Mouse (Mus musculus): ENCODE measurements around the gene Tbx4.

Gene Tbx4

DNA sequence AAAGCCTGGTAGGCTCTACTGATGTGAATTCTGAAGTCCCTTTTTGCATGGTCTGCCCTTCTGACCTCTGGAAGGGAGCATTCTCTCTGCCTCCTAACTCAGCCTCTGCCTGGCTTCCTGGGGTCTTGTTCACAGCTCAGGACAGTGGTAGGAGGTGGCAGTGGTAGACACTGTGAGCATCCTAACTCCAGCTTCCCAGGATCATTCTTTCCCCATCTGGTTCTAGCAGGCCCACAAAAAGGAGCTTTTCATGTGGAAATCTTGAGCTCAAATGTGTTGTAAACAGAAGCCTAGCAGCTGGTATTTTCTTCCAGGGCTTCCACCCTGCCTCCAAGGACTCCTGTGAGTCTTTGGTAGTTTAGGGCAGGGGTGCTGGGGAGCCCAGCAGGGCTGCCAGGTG lies 14.1 kb downstream of the Tbx4 start:
- no peak for DNase-seq (ENCODE audit: low spot score)

DNA sequence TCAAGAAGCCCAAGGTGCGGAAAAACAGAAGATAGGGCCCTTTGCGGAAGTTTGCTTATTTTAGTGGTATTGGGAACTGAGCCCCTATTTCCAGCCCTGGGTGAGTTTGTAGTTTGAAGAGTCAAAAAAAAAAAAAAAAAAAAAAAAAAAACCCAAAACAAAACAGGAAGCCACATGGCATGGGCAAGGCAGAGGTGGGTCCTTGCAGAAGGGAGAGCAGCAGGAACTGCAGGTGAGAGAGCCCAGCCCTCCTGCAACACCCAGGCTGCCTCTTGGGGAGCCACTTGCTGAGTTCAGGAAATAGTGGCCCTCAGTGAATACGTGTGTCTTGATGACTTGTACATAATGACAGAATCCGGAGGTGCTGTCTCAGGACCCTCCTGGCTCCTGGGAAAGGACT lies 23.3 kb downstream of the Tbx4 start:
- DNase-seq (ENCODE audit: low spot score), result no peak

DNA sequence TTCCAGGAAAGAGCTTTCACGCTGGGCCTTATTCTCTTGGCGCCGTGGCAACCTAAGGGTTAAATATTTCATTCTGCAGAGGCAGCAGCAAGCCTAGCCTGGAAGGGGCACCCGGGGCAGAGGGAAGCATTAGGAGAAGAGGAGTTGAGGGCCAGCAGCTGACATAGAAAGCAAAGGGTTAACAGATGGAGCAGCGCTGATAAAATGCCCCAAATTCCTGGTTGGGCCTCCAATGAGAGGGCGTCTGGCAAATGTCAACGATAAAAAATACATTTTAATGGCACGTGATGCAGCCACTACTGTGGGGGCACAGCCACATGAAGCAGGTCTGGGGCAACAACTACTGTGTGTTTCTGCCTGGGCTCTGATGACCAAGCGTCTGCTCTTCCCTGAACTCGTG lies 23.9 kb downstream of the Tbx4 start:
- peak; percentile 12 for DNase-seq (ENCODE audit: low spot score)

DNA sequence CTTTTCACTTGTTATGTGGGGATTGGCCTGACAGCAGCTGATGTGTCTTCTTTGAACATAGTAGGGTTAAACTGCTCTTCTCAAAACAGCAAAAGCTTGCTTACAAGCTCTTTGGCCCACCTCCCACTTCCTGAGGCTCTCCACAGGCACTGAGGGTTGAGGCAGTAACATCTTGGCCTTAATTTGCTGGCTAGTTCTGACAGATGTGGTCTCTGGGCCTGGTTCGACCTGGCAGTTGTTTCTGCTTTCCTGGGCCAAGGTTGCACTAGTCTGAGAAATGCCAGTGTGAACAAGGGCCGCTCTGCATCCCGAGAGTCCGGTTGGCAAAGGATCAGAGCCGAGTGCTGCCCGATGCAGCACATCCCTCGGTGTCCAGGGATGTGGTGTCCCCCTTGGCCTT lies 27.3 kb downstream of the Tbx4 start:
- no peak for DNase-seq (ENCODE audit: low spot score)

DNA sequence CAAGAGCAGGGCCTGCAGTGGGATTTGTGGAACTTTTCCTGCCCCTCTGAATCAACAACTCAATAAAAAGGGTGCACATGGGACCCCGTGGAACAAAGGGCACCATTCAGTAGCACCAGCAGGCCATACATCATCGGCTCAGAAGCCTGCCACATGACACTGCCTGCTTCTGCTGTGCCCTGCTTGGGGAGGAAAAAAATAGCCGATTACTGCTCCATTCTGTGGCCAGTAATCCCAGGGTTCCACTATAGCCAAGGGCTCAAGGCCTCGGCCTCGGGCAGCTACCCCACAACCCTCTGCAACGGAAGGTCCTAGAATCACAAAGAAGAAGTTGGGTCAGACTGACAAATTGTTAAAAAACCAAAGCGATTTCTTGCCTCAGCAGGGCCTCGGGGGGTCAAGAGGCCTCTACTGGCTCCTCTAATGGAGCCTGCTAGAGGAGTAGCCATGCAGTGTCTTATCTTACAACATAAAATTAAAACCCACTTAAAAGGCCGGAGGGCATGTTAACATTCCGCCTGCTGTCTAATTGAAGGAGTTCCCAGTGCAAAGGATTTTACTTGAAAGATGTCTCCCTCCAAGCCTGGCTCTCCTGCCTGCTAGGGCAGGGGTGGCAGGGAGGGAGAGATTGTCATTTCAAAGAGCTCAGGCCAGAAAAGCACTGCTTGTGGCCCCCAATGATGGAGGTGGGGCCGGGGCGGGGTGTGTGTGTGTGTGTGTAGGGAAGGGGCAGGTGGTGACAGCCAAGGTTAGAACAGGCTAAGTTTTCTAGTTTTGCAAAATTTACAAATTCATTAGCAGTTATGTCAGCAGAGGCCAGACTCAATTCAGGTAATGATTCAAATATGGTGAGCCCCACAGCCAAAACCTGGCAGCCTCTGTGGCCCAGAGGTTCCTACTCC lies 31.1 kb downstream of the Tbx4 start:
- peak; percentile 11 for DNase-seq (ENCODE audit: low spot score)

DNA sequence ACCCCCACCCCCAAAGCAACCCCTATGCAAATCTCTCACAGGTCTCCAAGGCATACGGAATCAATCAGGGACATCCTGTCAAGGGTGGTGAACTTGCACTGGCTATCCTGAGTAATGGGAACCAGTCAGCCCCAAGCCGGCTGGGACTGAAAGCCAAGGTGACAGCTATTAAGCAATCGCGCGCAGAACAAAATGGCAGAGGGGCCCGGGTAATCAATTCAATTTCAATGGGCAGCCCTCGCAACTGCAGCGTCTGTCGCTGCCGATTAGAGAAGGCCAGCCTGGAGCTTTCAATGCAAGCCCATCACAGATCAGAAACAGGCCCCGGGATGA lies 31.7 kb downstream of the Tbx4 start:
- DNase-seq (ENCODE audit: low spot score), result no peak

DNA sequence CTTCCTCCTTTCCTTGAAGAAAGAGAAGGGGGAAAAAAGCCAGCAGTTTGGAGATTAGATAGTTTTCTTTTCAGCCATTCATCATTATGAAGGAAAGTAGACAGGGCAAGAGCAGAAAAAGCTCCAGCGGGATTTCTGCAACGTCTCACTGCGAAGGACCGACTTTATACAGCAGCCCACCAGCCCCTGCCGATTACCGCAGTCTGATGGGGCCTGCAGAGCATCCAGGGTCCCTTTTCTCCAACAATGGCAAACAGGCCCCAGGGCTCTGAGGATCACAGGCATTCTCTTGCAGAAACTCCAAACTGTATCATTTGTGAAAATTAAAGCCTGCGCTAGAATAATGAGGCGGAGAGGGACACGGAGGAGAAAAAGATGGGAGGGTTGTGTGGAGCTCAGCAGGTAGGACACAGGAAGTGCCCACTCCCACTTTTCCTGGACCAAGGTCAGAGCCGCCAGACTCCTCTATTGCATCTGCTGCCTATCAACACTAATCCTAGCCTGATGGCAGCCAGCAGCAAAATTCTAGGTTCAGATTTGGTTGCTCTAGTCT lies 32.2 kb downstream of the Tbx4 start:
- no peak for DNase-seq (ENCODE audit: low spot score)

DNA sequence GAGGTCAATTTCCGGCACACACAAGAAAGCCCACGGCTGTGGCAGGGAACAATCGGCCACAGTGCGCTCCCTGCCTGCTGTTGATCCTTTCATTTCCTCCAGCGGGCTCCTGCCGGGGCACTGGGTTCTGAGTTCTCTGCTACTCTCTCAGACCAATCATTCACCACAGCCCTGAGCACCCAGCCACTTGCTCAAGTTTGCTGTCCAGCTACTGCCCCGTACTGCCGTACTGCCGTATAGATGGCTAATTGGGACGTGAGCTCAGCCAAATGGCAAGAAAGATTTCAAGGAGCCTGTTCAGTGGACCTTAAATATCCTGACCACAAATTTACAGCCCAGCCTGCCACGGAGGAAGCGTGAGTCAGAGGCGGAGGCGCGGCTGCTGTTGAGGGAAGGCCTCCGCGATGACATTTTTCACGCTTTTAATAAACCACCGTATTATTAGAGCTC lies 39.1 kb downstream of the Tbx4 start:
- peak; percentile 75 for DNase-seq (ENCODE audit: low spot score)

DNA sequence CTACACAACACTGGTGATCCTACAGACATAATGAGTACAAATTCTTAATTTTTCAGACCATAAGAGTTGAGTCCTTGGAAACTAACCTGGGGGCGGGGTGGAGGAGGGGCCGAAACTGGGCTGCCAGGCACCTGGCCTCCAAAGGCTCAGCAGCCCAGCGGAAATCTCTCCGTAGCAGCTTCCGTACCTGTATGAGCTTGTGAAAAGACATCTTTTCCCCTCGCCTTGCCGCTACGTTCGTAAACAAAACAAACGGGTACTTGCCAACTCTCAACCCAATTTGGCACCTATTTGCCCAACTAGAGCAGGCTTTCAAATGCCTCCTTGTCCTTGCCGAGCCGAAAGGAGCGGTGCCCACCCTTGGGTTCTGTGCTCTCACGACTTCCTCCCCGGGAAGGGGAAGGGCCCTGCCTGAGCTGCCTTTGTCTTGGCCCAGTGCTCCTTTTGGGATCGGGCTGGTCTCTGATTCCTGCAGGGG lies 40.1 kb downstream of the Tbx4 start:
- DNase-seq (ENCODE audit: low spot score), result no peak

DNA sequence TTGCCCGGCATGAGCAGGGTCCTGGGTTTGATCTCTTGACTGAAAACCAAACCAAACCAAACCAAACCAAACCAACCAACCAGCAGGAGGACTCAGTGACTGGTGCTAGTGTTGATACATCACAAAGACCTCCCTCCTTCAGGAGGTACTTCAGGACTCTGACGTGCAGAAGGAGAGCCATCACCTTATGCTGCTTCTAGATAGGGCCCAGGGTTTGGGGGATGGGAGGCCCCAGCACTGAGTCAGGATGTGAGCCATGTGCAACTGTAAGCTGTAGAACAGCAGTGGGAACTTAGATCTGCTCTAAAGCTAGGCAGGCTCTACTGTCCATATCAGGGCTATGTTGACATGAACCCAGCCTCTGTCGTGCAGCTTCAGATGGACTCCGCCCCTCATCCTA lies 41.9 kb downstream of the Tbx4 start:
- no peak for DNase-seq (ENCODE audit: low spot score)

DNA sequence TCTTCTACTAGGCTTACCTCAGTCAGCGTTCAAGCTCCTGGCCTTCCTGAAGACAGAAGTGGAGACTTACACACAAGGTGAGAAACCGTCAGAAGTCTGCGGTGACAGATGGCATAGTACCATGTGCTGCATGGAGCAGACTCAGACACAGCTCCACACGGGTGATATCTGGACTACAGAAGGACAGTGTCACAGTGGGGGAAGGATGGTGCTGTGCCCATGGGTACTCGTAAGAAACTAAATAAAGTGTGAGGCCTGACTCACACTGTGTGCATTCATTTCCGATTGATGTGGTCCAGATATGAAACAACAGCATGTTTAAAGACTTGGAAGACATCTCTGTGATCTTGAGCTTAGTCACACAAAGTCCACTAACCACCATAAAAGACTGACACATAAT lies 43.4 kb downstream of the Tbx4 start:
- no peak for DNase-seq (ENCODE audit: low spot score)

DNA sequence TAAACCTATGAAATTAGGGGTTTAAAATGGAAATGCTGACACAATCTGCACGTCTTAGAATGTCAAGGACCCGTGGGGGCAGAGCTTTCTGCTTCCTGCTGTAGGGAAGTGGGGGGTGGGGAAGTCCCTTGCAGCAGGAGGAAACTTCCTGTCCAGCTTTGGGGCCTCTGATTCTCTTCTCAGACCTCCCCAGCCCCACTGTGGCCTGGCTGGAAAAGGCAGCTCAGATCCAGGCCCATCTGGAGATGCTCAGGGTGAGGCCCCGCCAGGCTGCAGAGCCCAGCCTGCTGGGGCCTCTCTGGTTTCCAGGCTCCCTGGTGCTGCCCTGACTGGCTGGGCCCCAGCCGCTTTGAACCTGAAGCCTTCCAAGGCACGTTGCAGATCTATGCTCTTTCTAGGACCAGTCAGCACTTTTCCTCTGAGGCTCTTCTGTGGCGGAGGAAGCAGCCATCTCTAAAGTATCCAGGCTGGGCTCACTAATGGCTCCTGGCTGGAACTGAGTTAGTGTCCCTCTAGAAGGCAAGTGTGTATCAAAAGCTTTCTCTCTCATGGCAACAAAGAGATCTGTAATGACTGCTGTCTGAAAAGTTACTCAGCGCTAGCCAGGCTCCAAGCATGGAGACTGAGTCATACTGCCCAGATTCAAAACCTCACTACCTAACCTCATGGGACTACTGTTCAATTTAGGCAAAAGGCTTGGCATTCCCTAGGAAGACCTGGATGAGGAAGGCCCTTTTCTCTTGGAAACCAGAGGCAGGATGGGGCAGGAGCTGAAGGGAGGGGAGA lies 55.8 kb downstream of the Tbx4 start:
- DNase-seq (ENCODE audit: low spot score), result no peak

DNA sequence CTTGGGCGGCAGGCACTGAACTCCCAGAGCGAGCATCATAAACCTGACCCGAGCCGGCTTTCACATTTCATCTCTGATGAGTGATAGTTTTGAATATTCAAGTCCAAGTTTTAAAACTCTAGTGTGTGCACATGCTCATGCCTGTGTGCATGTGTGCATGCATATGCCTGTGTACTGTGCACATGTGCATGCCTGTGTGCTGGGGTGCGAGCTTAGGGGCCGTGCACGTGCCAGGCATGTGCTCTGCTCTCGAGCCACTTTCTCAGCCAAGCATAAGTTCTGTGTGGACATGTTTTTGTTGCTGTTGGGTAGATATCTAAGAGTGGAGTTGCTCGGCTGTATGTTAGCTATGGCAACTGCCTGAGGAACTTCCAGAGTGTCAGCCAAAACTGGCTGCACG lies 62.5 kb downstream of the Tbx4 start:
- no peak for DNase-seq (ENCODE audit: low spot score)

DNA sequence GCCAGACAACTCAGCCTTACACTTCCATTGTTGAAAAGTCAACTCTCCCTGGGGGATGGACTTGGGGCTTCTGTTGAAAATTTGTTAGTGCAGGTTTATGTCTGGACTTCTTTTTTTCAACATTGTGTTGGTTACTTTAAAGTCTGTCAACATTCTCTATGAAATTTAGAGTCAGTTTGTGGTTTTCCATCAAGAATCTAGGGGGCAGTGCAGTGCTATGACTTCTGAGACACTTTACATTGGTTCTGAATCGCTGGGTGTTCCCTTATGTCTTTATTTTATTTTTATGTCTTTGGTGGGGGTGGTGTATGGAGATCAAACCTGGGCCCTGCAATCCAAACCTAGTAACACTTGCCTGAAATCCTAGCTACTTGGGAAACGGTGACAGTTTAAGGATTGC lies 63.5 kb downstream of the Tbx4 start:
- no peak for DNase-seq (ENCODE audit: low spot score)

DNA sequence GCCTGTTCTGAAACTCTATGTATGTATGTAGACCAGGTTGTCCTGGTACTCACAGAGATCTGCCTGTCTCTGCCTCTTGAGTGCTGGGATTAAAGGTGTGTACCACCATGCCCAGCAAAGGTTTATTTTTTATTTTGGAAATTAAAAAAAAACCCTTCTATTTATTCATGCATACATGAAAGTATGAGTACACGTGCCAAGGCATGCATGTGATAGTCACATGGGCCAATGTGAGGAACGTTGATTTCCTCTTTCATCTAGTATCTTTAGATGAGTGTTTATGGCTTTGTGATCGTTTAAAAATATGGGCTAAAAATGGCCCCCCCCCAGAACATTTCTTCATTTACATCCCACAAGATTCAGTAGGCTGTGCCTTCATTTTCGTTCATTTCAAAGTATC lies 66.3 kb downstream of the Tbx4 start:
- DNase-seq (ENCODE audit: low spot score), result no peak

DNA sequence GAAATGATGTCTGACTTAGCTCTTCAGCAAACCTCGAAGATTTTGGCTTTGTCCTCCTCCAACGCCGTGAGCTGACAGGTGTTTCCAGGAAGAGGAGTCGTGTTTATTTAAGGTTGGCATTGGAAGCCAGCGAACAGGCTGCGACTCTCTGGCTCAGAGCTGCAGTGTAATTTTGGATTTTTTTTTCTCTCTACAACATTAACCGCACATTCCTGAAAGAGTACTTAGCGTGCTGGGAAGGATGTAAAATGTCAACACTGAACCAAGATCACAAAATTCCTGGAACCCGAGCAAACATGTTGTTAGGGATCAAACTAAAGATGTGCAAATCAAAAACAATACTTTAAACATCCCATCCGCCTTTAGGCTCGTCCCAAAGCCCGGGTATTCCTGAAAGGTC lies 69.4 kb downstream of the Tbx4 start:
- DNase-seq (ENCODE audit: low spot score), result no peak

DNA sequence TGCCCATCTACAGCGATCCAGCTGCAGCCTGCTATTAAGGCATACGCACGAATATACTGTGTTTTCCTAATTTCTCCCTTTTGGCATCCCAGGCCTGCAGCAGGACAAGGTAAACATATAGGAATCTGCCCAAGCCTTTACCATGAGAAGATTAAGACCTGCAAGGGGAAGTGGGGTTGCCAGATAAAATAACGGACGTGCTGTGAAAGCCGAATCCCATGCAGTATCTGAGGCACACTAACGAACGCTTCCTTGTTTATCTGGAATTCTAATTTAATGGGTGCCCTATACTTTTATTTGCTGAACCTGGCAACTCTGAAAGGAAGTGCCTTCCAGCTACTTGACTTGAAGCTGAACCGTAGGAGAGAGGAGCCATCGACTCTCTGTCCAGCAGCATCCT lies 70.2 kb downstream of the Tbx4 start:
- no peak for DNase-seq (ENCODE audit: low spot score)

DNA sequence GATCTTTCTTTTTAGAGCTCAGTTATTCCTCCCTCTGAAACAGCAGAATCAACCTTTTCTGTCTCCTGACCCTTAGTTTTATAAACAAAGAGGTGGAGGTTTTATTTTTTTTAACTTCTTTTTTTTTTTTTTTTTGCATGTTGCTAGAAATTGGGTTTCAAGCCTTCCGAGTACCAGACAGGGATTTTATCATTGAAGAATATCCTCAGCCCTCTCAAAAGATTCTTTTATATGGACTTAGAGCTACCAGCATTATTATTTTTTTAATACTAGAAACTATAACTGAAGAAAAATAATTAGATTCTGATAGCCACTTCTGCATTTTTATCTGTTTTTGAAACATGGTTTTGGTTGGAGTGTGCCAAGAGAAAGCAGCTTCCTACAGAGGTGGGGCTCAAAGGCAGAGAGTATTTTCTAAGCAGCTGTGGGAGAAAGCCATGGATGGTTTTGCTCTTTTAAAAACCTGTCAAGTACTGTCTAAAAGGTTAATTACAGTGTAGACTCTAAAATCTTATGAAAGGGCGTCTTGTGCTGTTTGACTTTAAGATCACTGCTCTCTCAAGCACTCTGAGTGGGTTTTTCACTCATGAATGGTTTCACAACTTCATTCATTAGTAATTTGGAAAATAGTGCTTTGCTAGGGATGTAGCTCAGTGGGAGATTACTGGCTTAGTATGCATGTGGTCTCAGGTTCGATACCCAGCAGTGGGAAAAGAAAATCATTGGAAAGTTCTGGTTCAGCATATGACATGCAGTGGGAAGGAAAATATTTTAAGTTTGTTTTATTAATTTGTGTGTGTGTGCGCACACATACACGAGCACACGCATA lies 70.9 kb downstream of the Tbx4 start:
- DNase-seq (ENCODE audit: low spot score), result no peak

DNA sequence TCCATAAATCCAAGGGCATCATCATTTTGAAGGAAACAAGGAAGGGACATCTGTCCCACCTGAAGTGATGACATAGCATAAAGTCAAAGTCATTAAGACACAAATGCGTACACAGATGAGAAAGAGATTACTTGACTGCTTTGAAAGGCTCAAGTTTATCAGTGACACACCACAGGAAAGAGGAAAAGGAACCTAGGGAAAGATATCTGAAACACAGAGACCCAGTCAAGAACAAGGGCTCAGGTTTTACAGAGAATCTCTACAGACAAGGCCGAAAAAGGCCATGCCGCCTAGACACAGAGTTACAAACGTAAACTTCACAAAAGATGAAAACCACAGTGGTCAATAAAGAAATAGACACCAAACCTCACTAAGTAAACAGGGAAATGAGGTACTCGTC lies 73.6 kb downstream of the Tbx4 start:
- DNase-seq (ENCODE audit: low spot score), result no peak

DNA sequence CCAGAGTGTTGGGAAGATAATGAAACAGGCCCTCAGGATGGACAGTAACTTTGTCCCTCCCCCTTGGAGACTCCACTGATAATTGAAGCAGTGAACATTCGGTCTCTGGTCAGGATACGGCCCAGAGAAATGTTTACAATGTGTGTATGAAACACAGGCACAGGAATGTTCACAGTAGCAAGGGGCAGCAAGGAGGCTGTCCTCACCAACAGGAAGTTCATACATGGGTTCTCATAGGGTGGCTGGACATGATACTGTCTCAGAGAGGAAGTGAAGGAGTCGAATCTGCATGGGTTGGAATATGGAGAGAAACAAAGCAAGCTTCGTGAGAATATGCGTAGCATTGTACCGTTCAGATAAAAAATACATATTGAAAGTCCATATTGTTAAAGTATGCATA lies 74.1 kb downstream of the Tbx4 start:
- no peak for DNase-seq (ENCODE audit: low spot score)

DNA sequence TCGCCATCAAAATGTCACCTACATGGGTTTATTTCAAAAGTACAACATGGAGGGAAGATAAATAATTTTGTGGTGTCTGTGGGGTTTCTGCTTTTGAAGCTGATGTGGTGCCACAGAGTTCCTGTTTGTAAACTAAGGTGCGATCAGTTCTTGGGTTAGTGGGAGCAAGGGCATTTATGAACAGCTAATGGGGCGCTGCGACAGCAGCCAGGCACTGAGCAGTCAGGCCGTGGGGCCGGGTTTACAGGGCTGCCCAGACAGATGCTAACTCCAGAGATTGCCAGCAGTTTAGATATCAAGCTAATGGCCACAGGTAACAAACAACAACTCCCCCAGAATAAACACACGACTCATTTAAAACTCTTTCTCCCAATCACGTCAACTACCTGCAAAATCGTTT lies 75.3 kb downstream of the Tbx4 start:
- DNase-seq (ENCODE audit: low spot score), result no peak
